Mouse (Mus musculus) ovary, postnatal 14 days (tissue): ENCODE data around the gene Pik3c2b.
"Not testable (repeated sequence)": the region's sequence is repeated elsewhere in the genome, so short reads cannot be mapped to it uniquely, and the experiment has no call there.

ENCODE experiments used
- DNase-seq: peaks from one replicate; pipeline ENCODE4 v3.0.0; 2022; ENCODE audit warnings: low spot score

Gene Pik3c2b

DNA sequence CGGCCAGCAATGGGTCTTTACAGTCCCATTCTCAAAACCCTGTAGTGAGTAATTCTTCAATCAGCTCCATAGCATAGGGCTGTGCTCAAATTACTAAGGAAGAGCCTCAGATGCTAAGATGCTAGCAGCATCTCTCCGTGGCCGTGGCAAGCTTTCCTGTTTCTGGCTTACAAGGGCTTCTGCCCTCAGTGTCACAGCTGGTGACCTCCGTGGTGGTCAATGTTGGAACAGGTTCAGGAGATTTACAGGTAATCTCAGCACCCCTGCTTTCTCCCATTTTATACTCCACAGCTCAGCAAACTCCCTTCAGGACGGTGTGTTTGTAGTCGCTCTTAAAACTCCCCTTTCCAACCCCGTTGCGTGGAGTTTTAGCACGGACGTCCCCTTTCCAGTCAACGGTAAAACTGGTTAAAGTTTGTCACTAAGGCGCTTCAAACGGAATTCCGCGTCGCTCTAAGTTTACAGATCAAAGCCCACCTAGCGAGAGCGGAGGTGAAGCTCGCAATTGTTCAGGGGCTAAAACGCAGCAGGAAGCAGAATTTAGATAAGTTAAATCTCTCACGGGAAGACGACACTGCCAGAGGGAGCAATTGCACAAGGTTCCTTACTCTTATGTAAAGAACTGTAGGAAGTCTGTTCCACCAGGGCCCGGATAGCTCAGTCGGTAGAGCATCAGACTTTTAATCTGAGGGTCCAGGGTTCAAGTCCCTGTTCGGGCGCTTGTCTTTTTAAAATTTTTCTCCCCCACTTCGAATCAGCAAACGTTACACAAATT is 12.0 kb upstream of the Pik3c2b start:
- peak; percentile 51 for DNase-seq

GRCm38 (mm10) chr1:133034091-133034460 is 11.4 kb upstream of the Pik3c2b start:
- peak; percentile 42 for DNase-seq

- not testable (repeated sequence) for DNase-seq
Observed at GRCm38 (mm10) chr1:133034682-133035081, 10.8 kb upstream of the Pik3c2b start.

DNA sequence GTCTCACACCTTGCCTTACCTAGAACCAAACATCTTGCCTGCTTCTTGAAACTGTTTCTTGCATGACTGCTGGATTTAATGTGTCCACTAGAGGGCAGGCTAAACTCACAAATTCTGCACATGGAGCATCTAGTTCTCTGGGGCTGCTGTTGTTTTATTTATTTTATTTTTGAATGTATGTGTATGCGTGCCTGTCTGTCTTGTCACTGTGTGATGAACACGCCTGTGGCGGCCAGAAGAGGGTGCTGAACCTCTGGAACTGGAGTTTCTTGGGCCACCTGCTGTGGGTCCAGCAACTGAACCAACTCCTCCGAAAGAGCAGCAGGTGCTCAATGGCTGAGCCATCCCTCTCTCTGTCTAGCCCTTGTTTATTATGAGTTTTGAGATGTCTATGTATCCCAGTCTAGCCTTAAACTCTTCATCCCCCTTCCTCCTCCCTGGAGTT is 5.9 kb upstream of the Pik3c2b start:
- DNase-seq = peak; percentile 35

DNA sequence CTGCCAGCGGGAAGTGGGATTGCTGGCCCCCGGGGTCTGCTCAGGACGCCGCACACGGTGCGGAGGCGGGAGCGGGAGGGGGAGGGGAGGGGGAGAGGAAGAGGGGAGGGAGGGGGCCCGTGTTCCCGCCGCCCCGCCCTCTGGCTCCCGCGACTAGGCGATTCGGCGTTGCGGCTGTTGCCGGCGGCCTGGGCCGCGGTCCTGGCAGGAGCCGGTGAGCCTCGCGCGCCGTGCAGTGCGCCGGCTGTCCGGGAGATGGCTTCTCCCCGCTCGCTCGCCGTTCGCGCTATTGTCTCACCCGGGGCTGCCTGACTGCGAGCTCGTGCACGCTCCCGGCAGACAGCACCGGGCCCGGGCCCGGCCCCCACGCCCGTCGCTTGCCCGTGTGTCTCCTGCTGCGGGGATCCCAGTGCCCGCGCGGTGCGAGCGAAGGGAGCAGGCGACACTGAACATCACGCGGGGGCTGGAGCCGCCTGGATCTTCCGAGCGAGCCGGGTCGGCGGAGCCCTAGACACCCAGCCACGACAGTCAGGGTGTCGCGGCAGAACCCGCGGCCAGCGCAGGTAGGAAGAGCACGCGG is 484 bp downstream of the Pik3c2b start:
- DNase-seq = peak; percentile 67

DNA sequence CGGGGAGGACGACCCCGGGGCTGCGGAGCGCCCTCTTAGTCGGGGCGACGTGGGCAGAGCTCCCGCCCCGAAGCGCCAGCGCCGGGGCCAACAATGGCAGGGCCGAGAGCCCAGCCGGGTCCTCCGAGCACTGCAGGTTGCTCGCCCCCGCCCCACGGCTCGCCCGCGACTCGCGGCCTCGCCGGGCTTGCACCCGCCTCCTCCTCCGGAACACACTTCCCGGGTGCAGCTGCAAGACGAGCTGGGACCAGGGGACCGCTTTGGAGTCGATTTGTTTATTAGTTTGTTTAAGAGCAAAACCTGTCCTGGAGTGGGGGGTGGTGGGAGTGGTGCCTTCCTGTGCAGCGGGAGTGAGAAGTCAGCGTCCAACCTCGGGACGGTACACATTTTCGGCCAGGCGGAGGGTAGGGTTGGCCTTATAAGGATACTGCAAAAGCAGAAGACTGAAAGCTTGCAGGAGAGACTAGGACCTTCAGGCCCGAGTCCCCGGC is 1.0 kb downstream of the Pik3c2b start:
- DNase-seq = no peak

DNA sequence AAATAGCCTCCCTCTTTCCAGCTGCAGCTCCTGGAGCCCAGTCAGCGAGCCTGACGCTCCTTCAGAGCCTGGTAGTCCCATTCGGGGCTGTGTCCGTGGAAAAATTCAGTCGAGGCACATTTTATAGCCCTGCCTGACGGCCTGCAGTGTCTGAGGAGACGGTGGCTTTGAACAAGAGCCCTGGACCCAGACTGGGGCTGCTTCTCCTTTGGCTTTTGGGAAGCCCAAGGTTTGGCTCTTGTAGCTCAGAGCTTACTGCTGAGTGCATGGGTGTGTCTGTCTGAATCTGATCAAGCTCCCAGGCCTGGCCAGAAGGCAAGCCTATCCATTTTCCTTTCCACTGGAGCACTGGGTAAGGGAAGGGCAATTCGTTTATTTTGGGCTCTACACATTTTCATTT is 2.1 kb downstream of the Pik3c2b start:
- DNase-seq = no peak

- no peak for DNase-seq
Observed at GRCm38 (mm10) chr1:133048690-133049089, 3.2 kb downstream of the Pik3c2b start.

- no peak for DNase-seq
Observed at GRCm38 (mm10) chr1:133050001-133050431, 4.5 kb downstream of the Pik3c2b start.

GRCm38 (mm10) chr1:133051829-133052228 is 6.4 kb downstream of the Pik3c2b start:
- DNase-seq = no peak

- no peak for DNase-seq
Observed at GRCm38 (mm10) chr1:133053034-133053433, 7.6 kb downstream of the Pik3c2b start.

DNA sequence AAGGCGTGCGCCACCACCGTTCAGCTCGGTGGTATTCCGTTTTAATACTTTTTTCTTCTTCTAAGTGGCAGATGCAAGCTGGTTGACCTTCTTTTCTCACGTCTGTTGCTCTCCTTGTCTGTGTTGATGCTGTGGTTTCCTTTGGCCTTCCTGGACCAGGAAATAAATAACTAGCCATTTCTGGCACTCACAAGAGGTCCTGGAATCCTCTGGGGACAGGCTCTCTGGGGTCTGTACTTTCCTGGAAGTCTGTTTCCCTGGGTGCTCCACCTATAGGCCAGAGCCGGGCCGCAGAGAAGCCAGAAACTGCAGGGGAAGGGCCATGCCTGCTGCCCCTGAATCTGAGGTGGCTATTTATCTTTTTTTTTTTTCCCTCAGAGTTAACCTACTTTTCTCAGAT is 8.9 kb downstream of the Pik3c2b start:
- DNase-seq = no peak

DNA sequence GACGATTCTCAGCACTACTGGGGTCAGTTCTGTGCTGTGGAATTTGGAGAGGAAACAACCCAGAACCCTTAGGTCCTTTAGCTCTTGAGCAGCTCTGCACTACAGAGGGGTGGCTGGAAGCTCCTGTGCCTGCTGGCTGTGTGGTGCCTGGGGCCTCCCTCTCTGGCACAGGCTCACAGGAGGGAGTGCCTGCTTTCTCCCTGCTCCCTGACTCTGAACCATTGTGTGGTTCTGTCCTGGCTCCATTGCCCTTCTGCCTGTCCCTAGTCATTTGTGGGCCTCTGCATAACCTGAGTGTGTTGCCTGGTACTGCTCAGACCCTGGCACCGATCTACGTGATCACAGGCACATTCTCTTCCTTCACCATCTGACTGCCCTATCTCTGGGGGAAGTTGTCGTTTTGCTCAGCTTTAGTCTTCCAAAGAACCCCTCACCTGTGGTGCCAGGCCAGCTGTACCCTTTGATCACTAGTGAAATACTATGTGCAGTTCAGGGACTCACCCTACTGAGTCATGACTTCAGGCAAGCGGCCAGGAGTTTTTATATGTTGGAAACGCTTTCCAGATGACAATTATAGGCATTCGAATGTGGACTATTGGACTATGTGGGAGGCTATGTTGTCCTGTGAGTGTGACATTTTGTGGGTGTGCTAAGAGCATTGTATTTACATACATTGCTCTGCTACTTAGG is 12.0 kb downstream of the Pik3c2b start:
- no peak for DNase-seq

GRCm38 (mm10) chr1:133059592-133059991 is 14.1 kb downstream of the Pik3c2b start:
- DNase-seq = no peak

- no peak for DNase-seq
Observed at GRCm38 (mm10) chr1:133060681-133061080, 15.2 kb downstream of the Pik3c2b start.

DNA sequence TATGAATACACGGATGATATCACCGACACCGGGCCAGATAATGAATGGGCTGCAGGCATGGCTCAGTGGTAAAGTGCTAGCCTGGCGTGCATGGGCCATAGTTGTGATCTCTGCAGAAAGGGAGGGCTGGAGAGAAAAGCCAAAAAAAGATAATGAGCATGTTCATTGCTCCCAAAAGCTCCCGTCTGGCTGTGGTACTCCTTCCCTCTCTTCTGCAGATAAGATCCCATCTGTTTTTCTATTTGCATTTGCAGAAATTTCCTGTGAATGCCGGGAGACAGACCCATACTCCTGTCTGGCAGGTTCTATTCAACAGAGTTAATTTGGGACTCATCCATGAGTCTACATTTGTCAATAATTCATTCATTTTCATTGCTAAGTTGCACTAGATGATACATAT is 17.7 kb downstream of the Pik3c2b start:
- DNase-seq = no peak

GRCm38 (mm10) chr1:133068268-133068667 is 22.8 kb downstream of the Pik3c2b start:
- DNase-seq = no peak

DNA sequence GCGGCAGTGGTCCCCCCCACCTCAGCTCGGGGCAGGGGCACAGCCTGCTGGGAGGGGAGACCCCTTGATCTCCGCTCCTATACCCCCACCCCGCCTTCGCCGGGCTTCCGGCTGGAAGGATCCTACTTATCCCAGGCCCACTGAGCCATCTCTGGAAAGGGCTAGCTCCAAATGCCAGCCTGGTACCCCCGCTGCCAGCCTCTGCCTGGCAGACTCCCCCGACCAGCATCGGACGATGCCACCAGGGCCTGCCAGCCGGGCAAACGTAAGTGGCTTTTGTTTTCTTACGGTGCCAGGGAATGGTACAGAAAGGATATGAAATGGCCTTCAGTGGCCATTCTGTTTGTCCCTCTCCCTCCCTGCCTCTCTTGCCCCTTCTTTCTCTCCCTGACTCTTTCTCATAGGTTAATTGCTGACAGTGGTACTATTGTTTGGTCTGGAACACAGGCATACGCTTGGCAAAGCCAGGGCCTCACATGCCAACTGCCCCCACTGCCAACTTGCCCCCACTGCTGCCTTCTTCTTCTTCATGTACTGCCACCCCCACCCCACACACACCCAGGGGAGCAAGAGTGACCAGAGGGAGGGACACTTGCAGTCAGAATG is 23.3 kb downstream of the Pik3c2b start:
- DNase-seq = no peak

DNA sequence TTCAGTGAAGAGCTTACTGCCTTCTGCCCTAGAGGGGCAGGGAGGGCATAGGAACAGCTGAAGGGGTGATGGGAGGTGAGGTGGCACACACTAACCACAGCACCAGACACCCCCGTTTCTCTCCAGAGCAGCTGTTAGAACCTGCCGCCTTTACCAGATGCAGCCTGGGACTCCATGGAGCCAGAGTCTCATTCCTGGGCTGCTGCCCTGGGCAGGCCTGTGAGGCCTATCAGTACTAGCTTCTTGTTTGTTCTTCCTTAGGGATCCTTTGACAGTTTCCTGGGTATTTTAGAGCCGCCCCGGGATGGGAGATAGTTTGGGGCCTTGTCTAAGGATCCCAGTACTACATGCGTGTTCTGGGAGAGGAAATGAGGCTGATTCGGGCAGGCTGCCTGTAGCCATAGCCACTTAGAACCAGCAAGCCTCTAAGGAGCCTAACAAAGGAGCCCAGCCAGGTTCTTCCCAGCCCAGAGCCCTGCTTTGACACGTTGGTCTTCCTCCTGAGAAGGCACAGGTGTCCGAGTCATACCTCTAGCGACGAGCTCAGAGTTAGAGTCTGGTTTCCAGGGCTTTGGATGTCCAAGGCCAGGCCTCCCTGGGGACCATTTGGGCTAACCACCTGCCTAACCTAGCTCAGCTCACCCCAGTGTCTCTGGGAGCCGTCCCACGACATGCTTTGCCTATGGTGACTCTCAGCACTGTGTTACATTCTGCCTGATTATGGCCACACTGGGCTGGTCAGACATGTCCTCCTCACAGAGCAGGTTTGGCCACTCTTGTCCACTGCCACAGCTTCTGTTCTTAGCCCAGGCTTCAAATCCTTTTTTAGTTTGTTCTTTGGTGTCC is 24.0 kb downstream of the Pik3c2b start:
- no peak for DNase-seq

GRCm38 (mm10) chr1:133070157-133070556 is 24.7 kb downstream of the Pik3c2b start:
- no peak for DNase-seq

GRCm38 (mm10) chr1:133071666-133072381 is 26.4 kb downstream of the Pik3c2b start:
- DNase-seq = no peak
